Mouse (Mus musculus) right cerebral cortex, postnatal 4 days (tissue): Measurements from ENCODE around the gene Hipk2.

Experiments
- DNase-seq: peaks from one replicate; pipeline ENCODE4 v3.0.0-alpha.2; 2022

The Hipk2 gene

GRCm38 (mm10) chr6:38741024-38741423 is 134.9 kb downstream of the Hipk2 start:
- DNase-seq, result no peak

DNA sequence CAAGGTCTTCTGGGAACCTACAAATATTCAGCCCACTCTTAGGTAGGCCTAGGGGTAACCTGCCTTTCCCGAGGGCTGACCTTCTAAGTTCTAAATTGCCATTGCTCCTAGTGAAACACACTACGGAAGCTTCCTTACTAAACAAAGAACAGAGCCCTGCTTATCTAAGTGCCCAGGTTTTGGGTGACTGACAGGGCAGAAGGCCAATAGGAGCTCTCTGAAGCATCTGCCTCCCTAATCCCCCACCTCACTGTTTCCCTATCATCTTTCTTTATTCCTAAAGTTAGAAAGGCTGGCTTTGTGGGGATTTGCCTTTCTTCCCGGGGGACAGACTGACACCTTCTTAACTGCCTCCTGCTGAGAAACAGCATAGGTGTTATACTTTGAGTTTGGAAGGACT is 136.7 kb downstream of the Hipk2 start:
- no peak for DNase-seq

- no peak for DNase-seq
These were observed 138.2 kb downstream of the Hipk2 start for GRCm38 (mm10) chr6:38737763-38738162.

- peak; percentile 85 for DNase-seq
These were observed 139.7 kb downstream of the Hipk2 start for GRCm38 (mm10) chr6:38736240-38736639.

- no peak for DNase-seq
These were observed 143.3 kb downstream of the Hipk2 start for GRCm38 (mm10) chr6:38732681-38733080.

DNA sequence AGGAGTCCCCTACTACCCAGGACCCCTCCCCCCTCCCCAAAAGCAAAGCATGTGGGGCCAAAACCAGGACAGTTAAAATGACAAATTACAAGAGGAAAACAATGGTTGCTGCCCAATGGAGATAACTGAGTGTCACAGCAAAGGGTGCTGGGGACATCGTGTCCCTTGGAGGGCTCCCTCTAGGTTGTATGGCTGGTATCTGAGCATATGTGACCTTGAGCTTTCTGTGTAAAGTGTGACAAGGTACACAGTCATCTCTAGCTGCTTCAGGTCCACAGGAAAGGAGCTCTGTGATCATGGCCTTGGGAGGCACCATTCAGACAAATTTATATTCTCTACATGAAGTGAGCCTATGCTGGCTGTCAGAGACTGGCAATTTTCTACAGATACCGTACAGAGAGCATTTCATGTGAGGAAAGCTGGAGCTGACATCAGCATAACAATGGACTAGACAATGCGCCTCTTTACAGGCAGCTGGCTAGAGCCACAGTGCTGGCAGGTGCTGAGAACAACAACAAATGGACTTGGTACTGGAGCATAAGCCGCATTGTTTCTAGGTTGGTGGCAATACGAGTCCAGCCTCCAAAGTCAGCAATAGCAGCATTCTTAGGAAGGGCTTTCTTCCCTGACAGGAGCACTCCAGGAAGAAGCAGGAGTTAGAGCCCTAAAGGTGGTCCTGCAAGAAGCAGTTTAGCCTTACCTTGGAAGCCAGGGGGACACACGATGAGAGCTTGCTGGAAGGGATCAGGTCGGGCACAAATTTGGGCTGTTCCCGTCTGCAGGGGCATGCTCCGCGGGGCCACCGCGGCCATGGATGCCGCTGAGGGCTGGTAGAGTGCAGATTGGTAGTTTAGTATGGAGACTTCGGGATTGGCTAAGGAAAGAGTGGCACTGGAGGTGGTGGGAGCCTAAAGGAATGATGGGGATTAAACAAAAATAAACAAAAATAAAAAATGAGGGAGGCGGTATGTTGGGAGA is 145.5 kb downstream of the Hipk2 start:
- no peak for DNase-seq

DNA sequence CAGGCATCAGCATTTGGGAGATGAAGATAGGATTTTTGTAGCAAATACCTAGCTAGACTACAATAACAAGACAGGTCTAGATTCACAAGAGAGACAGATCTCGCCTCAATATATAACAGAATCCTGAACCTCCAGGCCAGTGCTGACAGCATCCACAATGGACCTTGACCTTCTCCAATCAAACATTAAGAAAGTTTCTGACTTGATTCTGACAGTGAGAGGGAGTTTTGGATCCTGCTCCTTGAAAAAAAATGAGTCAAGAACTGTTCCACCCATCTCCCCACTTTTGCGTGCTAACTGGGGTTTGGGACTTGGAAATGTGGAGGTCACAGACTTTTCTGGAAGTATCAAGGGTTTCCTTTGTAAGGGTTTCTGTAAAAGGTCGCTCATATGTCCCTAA is 150.4 kb downstream of the Hipk2 start:
- DNase-seq, result no peak

DNA sequence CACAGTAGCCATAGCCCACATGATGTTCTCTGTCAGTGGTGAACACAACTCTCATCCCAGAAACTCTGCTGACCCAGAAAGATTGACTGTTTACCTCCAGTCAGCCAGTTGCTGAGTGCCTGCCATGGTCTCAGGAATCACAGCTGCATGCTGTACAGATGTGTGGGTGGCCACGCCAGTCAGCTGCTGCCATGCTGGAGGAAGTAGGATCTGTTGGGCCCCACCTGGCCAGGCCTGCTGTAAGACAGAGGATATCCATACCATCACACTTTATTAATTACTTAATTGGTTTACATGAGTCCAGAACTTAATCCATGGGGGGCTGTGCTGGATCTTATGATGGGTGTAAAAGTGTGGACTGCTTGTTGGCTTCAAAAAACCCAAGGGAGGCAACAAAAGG is 154.6 kb downstream of the Hipk2 start:
- DNase-seq, result no peak

DNA sequence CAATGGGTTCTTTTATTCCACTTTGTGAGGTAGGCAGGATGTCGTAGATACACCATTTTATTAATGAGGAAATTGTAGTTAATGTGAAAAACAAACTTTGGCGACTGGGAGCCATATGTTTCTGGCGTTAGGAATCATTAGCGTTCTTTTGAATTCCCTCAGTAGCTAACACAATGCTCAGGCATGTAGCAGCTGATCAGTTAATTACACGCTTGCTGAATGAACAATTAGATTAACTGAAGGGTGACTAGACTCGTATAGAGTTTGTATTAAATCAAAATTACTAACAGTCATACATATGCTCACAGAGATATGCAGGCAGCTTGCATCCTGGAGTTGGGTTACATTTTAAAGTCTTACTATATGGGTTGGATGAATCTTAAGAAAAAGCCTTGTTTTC is 156.7 kb downstream of the Hipk2 start:
- DNase-seq, result no peak

- no peak for DNase-seq
These were observed 157.3 kb downstream of the Hipk2 start for GRCm38 (mm10) chr6:38718625-38719024.

GRCm38 (mm10) chr6:38715881-38716280 is 160.1 kb downstream of the Hipk2 start:
- DNase-seq, result no peak

GRCm38 (mm10) chr6:38713957-38714898 is 161.7 kb downstream of the Hipk2 start:
- no peak for DNase-seq

DNA sequence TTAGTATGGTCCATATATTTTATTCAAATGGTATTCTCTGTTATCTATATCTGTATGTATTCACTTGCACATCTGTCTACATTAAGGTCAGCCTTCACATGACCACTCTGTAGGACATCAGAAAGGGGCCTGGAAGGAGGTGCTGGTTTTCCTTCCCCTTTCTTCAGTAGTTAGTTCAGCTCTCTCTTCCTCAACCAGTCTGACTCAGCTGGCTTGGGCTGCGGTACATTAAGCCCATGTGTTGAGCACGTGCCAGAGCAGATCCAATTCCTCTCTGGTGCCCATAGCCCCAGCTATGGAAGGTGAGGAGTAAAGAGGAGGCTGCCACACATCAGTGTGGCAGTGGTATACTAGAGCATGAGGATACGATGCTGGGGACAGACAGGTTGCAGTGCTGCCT is 165.5 kb downstream of the Hipk2 start:
- DNase-seq, result no peak

DNA sequence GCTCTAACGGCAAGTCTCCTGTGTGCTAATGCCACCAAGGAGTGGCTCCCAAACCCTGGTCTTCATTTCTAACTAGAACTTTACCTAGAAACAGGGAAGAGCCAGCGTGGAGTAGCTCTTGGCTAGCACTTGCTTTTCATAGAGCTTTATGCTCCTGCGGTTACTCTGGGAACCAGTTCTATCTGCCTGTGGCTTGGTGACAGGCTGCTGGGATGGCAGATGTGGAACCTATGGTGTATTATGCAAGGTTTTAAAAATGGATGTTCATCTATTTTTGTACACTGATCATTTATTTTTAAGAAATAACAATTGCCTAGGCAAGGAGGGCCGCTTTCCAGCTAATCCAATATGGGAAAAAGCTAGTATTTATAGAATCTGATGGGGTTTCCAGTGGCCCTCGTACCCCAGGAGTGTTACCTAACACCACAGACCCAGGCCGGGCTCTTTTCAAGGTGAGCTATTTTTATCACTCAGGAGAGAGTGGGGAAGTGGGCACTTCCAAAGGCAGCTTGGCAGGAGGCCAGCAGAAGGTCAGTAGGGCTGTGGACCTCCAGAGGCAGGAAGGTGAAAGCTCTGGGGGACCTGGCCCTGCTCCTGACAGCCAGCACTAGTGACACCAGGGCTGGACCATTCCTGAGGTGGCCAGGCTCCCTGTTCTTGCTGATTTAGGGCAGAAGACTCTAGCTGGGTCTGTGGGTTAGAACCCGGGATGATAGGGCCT is 171.5 kb downstream of the Hipk2 start:
- DNase-seq, result no peak

DNA sequence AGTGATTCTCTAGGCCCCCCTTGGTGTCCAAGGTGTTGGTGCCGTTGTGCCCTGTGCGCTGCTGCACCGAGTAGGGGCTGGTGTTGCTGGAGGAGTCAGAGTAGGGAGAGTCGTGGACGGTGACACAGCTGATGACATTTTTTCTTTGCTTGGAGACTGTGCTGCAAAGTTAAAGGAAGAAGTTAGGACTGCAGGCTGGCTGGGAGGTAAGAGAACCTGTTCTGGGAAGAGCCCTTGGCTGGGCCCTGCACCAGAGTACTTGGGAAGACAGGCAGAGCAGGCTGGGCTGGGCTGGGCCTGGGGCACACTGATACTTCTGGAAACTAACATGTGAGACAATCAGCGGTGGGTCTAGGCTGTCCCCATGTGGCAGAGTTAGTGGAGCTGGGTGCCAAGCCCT is 172.4 kb downstream of the Hipk2 start:
- no peak for DNase-seq

DNA sequence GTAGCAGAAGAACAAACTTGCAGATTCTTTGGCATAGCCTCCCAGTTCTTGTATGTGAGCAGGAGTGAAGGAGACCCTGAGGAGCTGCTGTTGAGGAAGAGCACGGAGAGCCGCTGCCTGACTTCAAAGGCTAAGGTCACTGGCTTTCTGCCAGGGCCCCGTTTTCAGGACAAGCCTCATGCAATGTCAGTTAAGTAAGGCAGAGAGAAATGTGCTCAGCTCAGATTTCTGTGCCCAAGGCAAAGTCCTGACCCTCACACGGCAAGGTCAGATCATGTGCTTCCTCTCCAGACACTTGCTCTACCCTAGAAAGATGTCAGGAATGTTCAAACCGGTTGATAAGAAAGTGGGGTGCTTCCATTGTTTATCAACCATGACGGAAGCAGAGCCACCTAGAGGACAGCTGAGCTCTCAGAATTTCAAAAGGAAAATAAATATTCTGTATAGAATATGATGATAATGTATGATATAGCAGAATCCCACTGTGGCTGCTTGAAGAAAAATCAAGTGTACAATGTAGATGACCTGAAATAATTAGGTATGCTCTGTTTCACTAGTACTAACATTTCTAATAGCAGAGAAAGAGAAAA is 173.1 kb downstream of the Hipk2 start:
- no peak for DNase-seq

- no peak for DNase-seq
These were observed 174.5 kb downstream of the Hipk2 start for GRCm38 (mm10) chr6:38701421-38701820.

- DNase-seq, result no peak
These were observed 177.6 kb downstream of the Hipk2 start for GRCm38 (mm10) chr6:38698233-38698889.

DNA sequence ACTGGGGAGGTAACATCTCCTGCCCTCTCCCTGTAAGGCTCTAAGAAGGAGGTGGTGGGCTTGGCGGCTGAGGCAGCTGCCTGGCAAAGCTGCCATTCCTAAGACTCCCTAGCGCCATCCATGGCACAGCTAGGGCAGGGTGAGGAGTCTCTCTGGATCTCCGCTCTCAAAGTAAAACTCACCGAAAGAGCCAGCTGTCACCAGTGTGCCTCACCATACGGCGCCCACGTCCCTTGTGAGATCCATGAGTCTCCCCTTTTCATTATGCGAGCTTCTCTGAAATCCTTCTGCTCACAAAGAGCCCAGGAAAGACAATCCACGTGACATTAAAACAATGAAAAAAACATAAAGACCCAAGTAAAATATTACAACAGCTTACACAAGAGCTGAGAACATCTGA is 179.4 kb downstream of the Hipk2 start:
- no peak for DNase-seq

DNA sequence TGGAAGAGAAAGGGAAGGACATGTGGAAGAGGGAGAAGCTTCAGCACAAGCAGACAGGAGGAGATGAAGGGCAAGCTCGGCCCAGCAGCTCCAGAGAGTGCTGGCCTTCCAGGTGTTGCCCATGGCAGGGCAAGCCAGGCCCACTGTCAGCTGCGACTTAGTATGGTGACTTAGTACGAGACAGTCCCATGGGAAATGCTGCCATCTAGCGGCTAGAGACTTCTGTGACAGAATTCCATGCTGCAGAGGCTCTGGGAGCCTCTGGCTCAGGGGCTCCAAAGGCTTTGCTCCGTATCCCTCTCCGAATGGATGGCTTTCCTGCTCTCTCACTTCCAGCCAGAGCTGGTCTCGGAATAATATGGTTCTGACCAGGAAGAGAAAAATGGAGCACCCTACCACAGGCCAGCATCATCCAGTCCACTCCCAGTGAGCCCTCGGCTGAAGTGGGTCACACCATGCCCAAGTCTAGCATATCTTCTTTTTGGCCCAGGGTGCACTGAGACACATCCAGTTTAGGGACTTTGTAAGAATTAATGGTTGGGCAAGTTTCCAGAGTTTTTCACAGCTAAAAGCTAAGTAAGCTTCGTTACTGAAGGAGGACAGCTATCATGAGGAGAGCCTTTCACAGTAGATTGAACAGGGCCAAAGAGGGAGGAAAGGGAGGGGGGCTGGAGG is 180.4 kb downstream of the Hipk2 start:
- DNase-seq, result peak; percentile 92

DNA sequence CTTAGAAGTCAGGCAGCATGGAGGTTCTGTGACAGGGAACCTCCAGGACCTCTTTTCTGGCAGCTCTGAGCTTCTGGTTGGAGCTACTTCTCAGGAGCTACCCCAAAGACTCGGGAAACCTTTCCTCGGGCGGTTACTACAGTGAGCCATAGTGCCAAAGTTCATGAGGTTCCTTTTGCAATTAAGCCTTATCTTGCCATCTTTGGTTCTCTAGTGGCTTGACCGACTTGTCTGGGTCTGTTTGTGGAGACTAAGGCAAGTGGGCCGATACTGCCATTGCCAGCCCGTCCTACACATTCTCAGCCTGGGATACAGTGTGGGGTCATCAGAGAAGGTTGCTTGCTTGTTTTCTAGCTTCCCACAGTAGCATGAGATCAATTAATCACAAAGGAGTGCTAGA is 183.4 kb downstream of the Hipk2 start:
- DNase-seq, result no peak
